Mouse (Mus musculus) bone marrow, adult 2 months (tissue): ENCODE data around the gene 4930523C07Rik.

Source experiments
- CTCF ChIP-seq: fragments of 200-500 bp; IDR thresholded peaks from 2 replicates; pipeline ENCODE4 v1.5.1; 2011; ENCODE audit warnings: low read length, control low read depth; ENCODE audit not compliant: control insufficient read depth, insufficient read depth
- POLR2A ChIP-seq: fragments of 200-500 bp; IDR thresholded peaks from 2 replicates; pipeline ENCODE4 v1.6.1; 2011; ENCODE audit warnings: low read depth, mild to moderate bottlenecking, control low read depth, low read length, borderline replicate concordance; ENCODE audit not compliant: control insufficient read depth

GRCm38 (mm10) chr1:160049131-160049880 is 5.1 kb downstream of the 4930523C07Rik start:
- TF ChIP-seq CTCF = no peak
- TF ChIP-seq POLR2A = no peak
